Mouse (Mus musculus) megakaryocyte, embryonic 14.5 days (primary cell): ENCODE measurements around the gene Wars.

Experiments
- FLI1 ChIP-seq: IDR thresholded peaks from 2 replicates; pipeline ENCODE4 v1.6.1; 2012; ENCODE audit warnings: low read length, inconsistent platforms, mixed read lengths
- GATA1 ChIP-seq: IDR thresholded peaks from 3 replicates; pipeline ENCODE4 v1.6.1; 2012; ENCODE audit warnings: mixed read lengths, low read length, inconsistent platforms, borderline replicate concordance

DNA sequence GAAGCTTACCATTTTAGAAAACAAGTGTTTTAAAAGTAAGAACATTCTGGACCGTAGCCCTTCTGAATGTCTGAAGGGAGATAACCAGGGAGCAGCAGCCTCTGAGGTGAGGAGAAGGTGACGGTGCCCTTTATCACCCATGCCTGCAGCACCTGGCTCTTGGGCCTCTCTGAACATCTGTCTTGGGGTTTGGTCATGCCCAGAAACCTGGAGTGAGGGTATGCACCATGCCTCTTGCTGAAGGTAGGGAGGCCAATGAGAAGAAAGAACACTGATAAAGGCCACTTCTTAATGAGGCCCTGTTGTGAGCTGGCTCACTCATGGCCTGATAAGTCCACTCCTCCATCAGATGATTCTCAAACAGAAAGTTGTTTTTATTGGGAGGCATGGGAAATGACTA lies 34.3 kb upstream of the Wars start:
- TF ChIP-seq GATA1 (no peak), FLI1 (no peak)
